Mouse (Mus musculus): Measurements from ENCODE around the gene Ppp2r5a. TPM values are rescaled to one million over a fixed set of nuclear protein-coding genes. Genes with fewer than 3 reads are reported as not detected.

Gene Ppp2r5a
- polyA plus RNA-seq, 2 experiments: 21.0 to 23.8 TPM

DNA sequence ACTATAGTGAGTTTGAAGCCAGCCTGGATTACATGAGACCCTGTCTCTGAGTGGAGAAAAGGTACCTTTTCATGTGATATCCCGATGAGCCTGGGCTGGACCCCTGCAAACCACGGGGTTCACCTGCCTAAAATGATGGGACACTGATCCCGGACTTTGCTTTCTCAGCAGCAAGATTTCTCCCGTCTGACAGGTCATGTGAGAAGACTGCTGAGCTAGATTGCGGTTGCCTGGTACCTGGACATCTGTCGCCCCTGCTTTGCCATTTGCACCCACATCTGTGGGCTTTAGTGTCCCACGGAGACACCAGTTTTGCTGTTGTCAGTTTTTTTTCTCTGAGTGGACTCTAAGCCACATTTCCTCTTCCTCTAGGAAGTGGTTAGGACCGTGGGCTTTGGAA lies 75.8 kb downstream of the Ppp2r5a start:
- Histone ChIP-seq H3K9me3 (ENCODE audit: control insufficient read depth, low read length) (no peaks in the 10 kb centered on the region), H3K27ac (no peak overlapping the region), H3K36me3 (replicated peaks; ENCODE audit: control insufficient read depth, insufficient read depth, low read depth) (no peaks in the 10 kb centered on the region), H3K4me2 (ENCODE audit: low read depth) (peak overlapping the region; percentile 99), H3K9ac (replicated peaks) (peak overlapping the region; percentile 3), H3K27me3 (ENCODE audit: control insufficient read depth, insufficient read depth, low read length) (no peaks in the 10 kb centered on the region), H3K4me3 (ENCODE audit: insufficient read depth in 1 of 2, low read depth in 2 of 2, low read length in 2 of 2) (peak overlapping the region in 1 of 2 experiments; percentile 89; a peak in 2 of 4 replicates), H3K4me1 (replicated peaks; ENCODE audit: control insufficient read depth in 2 of 2, insufficient read depth in 2 of 2, low read length in 1 of 2) (peaks cover 21 to 30% of the 10 kb centered on the region in 2 experiments)
- ATAC-seq (ENCODE audit: insufficient read depth) (no peak), DNase-seq (ENCODE audit: low read depth in 3 of 3, low spot score in 3 of 3) (no peak)
- TF ChIP-seq EP300 (IDR thresholded peaks at IDR 0.05; ENCODE audit: low read depth) (no peak), CTCF (IDR thresholded peaks at IDR 0.05; ENCODE audit: low read depth) (no peak)
- 54% methylated on average over 8 of the region's 8 CpGs for WGBS (ENCODE audit: insufficient replicate concordance)

DNA sequence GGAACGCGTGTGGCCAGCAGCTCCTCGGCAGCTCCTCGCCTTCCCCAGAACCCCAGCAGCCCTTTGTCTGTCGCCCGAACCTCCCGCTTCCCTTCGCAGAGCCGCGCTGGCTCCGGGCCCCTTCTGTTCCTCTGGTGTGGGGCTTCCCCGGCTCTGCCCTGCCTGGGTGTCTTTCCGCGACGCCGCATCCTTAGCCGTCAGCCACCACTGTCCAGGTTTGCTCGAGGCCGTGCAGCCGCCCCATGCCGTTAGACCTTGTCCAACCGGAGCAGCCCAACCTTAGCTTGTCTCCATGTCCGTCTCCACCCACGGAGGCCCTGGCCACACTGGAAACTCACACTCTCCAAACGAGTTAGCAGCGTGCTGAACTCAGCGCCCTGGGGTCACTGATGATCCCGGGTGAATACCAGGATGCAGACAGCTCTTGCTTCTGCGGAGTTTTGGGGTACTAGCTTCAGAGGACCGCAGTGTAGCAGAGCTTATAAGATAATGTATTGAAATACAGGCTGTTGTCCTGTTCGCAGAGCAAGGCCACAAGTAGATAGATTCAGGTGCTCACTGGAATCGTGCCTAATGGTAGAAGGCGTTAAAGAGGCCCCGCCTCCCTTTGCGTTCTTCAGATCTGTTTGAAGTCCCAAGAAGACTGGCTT lies 76.7 kb downstream of the Ppp2r5a start:
- Histone ChIP-seq H3K4me2 (ENCODE audit: low read depth) (peak overlapping the region; percentile 99), H3K9me3 (ENCODE audit: control insufficient read depth, low read length) (no peaks in the 10 kb centered on the region), H3K4me3 (ENCODE audit: insufficient read depth in 1 of 2, low read depth in 2 of 2, low read length in 2 of 2) (peak overlapping the region; percentile 77 to 89), H3K27me3 (ENCODE audit: control insufficient read depth, insufficient read depth, low read length) (no peaks in the 10 kb centered on the region), H3K27ac (peak overlapping the region; percentile 62), H3K4me1 (replicated peaks; ENCODE audit: control insufficient read depth in 2 of 2, insufficient read depth in 2 of 2, low read length in 1 of 2) (peaks cover 21 to 30% of the 10 kb centered on the region in 2 experiments), H3K9ac (replicated peaks) (peak overlapping the region; percentile 93), H3K36me3 (replicated peaks; ENCODE audit: control insufficient read depth, insufficient read depth, low read depth) (no peaks in the 10 kb centered on the region)
- no peak for TF ChIP-seq CTCF (IDR thresholded peaks at IDR 0.05; ENCODE audit: low read depth)
- TF ChIP-seq EP300 (IDR thresholded peaks at IDR 0.05; ENCODE audit: low read depth): no peak
- ATAC-seq (ENCODE audit: insufficient read depth) (peak; percentile 65), DNase-seq (ENCODE audit: low read depth in 3 of 3, low spot score in 3 of 3) (peak in 2 of 3 experiments; percentile 35 to 40)
- WGBS (ENCODE audit: insufficient replicate concordance): under 1% methylated on average over 35 of the region's 35 CpGs

DNA sequence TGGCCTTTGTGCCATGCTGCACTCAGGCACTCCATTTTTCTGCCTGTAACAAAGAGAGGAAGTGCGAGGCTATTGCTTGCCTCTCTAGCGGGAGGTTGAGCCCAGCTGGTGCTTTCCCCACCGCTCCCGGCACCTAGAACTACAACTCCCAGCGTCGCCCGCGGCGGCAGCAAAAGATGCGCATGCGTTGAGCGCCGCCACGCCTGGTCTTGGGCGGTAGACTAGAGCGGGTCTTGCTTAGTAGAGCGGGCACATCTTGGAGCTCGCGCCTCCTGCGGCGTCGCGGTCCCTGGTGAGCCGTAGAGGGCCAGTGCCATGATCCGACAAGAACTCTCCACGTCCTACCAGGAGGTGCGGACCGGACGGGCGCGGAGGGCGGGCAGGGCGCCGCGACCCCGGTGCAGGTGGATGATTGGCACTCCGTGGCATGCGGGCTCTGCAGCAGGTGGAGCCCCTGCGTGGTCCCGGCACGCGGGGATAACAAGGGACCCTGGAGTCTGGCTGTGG lies 77.3 kb downstream of the Ppp2r5a start, which contains the start of gene Tmem206:
TSS of gene Tmem206 (plus strand) at position 187 of the 507 bp plus-strand sequence.
- DNase-seq (ENCODE audit: low read depth in 3 of 3, low spot score in 3 of 3): peak; percentile 89 to 93 (median 89)
- Histone ChIP-seq H3K36me3 (replicated peaks; ENCODE audit: control insufficient read depth, insufficient read depth, low read depth) (no peaks in the 10 kb centered on the region), H3K27me3 (ENCODE audit: control insufficient read depth, insufficient read depth, low read length) (no peaks in the 10 kb centered on the region)

DNA sequence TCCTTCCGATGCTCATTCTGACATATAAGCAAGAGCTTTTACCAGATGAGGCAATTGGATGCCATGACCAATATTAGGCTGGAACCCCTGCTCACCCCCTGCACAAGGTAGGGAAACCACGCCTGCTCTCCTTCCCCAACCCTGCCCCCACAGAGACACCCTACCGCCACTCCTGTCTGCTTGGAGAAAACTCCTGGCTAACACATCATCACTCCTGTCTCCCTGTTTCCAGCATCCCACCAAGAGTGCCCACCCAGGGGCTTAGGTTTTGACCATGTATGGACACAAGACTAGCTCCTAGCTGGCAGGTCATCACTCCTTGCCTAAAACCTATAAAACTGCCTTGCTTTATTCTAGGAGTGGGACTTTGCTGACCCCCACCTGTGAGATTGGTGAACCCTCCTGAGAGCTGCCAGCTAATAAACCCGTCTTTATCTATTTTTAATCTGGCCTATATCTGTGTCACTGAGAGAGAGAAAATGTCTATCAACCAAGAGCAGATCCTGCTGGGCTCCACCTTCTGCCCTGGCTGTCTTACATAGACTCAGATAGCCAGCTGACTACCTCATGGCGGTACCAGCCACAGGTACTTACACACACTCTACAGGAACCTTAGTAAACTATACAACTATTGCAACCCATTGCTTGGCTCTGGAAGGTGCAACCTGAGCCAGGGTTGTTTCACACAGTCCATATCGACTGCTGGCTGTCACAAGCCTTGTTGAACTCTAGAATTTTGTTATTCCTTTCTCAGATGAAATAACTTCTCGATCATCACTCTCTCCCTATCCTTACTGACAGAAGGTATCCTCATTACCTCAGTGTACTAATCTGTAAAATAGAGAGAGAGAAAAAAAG lies 78.1 kb downstream of the Ppp2r5a start:
- no peaks in the 10 kb centered on the region for H3K9me3 ChIP-seq (ENCODE audit: control insufficient read depth, low read length)
- peak overlapping the region; percentile 99 for H3K4me2 ChIP-seq (ENCODE audit: low read depth)
- DNase-seq (ENCODE audit: low read depth in 3 of 3, low spot score in 3 of 3) (peak in 2 of 3 experiments; percentile 49 to 52), ATAC-seq (ENCODE audit: insufficient read depth) (peak; percentile 69)
- H3K9ac ChIP-seq (replicated peaks): peak overlapping the region; percentile 70
- TF ChIP-seq CTCF (IDR thresholded peaks at IDR 0.05; ENCODE audit: low read depth) (no peak), EP300 (IDR thresholded peaks at IDR 0.05; ENCODE audit: low read depth) (peak; percentile 42)
- peak overlapping the region; percentile 31 to 89 for H3K4me3 ChIP-seq (ENCODE audit: insufficient read depth in 1 of 2, low read depth in 2 of 2, low read length in 2 of 2)
- WGBS (ENCODE audit: insufficient replicate concordance): 50% methylated on average over 7 of the region's 7 CpGs
- H3K27me3 ChIP-seq (ENCODE audit: control insufficient read depth, insufficient read depth, low read length): no peaks in the 10 kb centered on the region
- no peaks in the 10 kb centered on the region for H3K36me3 ChIP-seq (replicated peaks; ENCODE audit: control insufficient read depth, insufficient read depth, low read depth)
- peak overlapping the region; percentile 66 for H3K27ac ChIP-seq
- peaks cover 21 to 30% of the 10 kb centered on the region in 2 experiments for H3K4me1 ChIP-seq (replicated peaks; ENCODE audit: control insufficient read depth in 2 of 2, insufficient read depth in 2 of 2, low read length in 1 of 2)

More for the DNA sequence above, 77.3 kb downstream of the Ppp2r5a start, which contains the start of gene Tmem206:
- peak; percentile 94 for ATAC-seq (ENCODE audit: insufficient read depth)
- Histone ChIP-seq H3K4me2 (ENCODE audit: low read depth) (peak within 1 kb of the TSS; percentile 99), H3K4me1 (replicated peaks; ENCODE audit: control insufficient read depth in 2 of 2, insufficient read depth in 2 of 2, low read length in 1 of 2) (peaks cover 21 to 30% of the 10 kb centered on the region in 2 experiments), H3K9me3 (ENCODE audit: control insufficient read depth, low read length) (no peaks in the 10 kb centered on the region), H3K4me3 (ENCODE audit: insufficient read depth in 1 of 2, low read depth in 2 of 2, low read length in 2 of 2) (peak within 1 kb of the TSS; percentile 77 to 89), H3K27ac (peak within 1 kb of the TSS; percentile 66), H3K9ac (replicated peaks) (peak within 1 kb of the TSS; percentile 93)
- WGBS (ENCODE audit: insufficient replicate concordance): under 1% methylated on average over 34 of the region's 42 CpGs
- no peak for TF ChIP-seq EP300 (IDR thresholded peaks at IDR 0.05; ENCODE audit: low read depth)
- TF ChIP-seq CTCF (IDR thresholded peaks at IDR 0.05; ENCODE audit: low read depth): 0 out of 2 replicates have a peak, but pooled peaks have one; percentile 18
